Mouse (Mus musculus): ENCODE measurements around the gene Uts2r. TPM values are rescaled to one million over a fixed set of nuclear protein-coding genes. Genes with fewer than 3 reads are reported as not detected.

Uts2r gene
- polyA plus RNA-seq, 2 experiments = 1.4 to 2.1 TPM

GRCm38 (mm10) chr11:121143325-121144015 is 16.6 kb upstream of the Uts2r start:
- no peak overlapping the region for H3K4me2 ChIP-seq (replicated peaks; ENCODE audit: low read depth, low read length, severe bottlenecking)
- WGBS = 79% methylated on average over 9 of the region's 9 CpGs
- DNase-seq (ENCODE audit: low spot score) (peak; percentile 11), ATAC-seq (ENCODE audit: low FRiP score, low read depth) (no peak)
- no peak overlapping the region for H3K4me3 ChIP-seq (replicated peaks; ENCODE audit: low read length)
- TF ChIP-seq POLR2A (IDR thresholded peaks at IDR 0.05; ENCODE audit: borderline replicate concordance, extremely low read depth, insufficient read depth, insufficient read length) = no peak
- H3K27me3 ChIP-seq (ENCODE audit: control insufficient read depth, insufficient read depth, low read length) = no peaks in the 10 kb centered on the region
- no peak overlapping the region for H3K9ac ChIP-seq (ENCODE audit: low read depth, low read length, severe bottlenecking)
- H3K9me3 ChIP-seq (ENCODE audit: control insufficient read depth, low read length) = no peaks in the 10 kb centered on the region
- H3K4me1 ChIP-seq (ENCODE audit: control insufficient read depth, insufficient read depth, low read length) = no peaks in the 10 kb centered on the region
- no peak overlapping the region for H3K27ac ChIP-seq (replicated peaks; ENCODE audit: low read depth, low read length)
- H3K36me3 ChIP-seq (ENCODE audit: control insufficient read depth, insufficient read depth, low read length) = no peaks in the 10 kb centered on the region

- Histone ChIP-seq H3K27me3 (ENCODE audit: control insufficient read depth, insufficient read depth, low read length) (no peaks in the 10 kb centered on the region), H3K27ac (replicated peaks; ENCODE audit: low read depth, low read length) (no peak within 1 kb of the TSS), H3K36me3 (ENCODE audit: control insufficient read depth, insufficient read depth, low read length) (no peaks in the 10 kb centered on the region), H3K4me2 (replicated peaks; ENCODE audit: low read depth, low read length, severe bottlenecking) (no peak within 1 kb of the TSS), H3K4me1 (ENCODE audit: control insufficient read depth, insufficient read depth, low read length) (no peaks in the 10 kb centered on the region), H3K9me3 (ENCODE audit: control insufficient read depth, low read length) (no peaks in the 10 kb centered on the region), H3K9ac (ENCODE audit: low read depth, low read length, severe bottlenecking) (no peak within 1 kb of the TSS), H3K4me3 (replicated peaks; ENCODE audit: low read length) (no peak within 1 kb of the TSS)
- ATAC-seq (ENCODE audit: low FRiP score, low read depth) (no peak), DNase-seq (ENCODE audit: low spot score) (no peak)
- WGBS = 89% methylated on average over 21 of the region's 22 CpGs
- TF ChIP-seq POLR2A (IDR thresholded peaks at IDR 0.05; ENCODE audit: borderline replicate concordance, extremely low read depth, insufficient read depth, insufficient read length) = no peak
Measured at GRCm38 (mm10) chr11:121145865-121146264, 14.2 kb upstream of the Uts2r start, which contains the start of gene Tex19.1. TSS of gene Tex19.1 (plus strand) at chr11:121146143.

GRCm38 (mm10) chr11:121148193-121148592 is 11.9 kb upstream of the Uts2r start:
- WGBS = 76% methylated on average over 3 of the region's 3 CpGs
- Histone ChIP-seq H3K9ac (ENCODE audit: low read depth, low read length, severe bottlenecking) (no peak overlapping the region), H3K27me3 (ENCODE audit: control insufficient read depth, insufficient read depth, low read length) (no peaks in the 10 kb centered on the region), H3K9me3 (ENCODE audit: control insufficient read depth, low read length) (no peaks in the 10 kb centered on the region), H3K27ac (replicated peaks; ENCODE audit: low read depth, low read length) (no peak overlapping the region), H3K4me1 (ENCODE audit: control insufficient read depth, insufficient read depth, low read length) (no peaks in the 10 kb centered on the region), H3K36me3 (ENCODE audit: control insufficient read depth, insufficient read depth, low read length) (no peaks in the 10 kb centered on the region), H3K4me3 (replicated peaks; ENCODE audit: low read length) (no peak overlapping the region), H3K4me2 (replicated peaks; ENCODE audit: low read depth, low read length, severe bottlenecking) (no peak overlapping the region)
- DNase-seq (ENCODE audit: low spot score) (no peak), ATAC-seq (ENCODE audit: low FRiP score, low read depth) (no peak)
- TF ChIP-seq POLR2A (IDR thresholded peaks at IDR 0.05; ENCODE audit: borderline replicate concordance, extremely low read depth, insufficient read depth, insufficient read length) = no peak

- Histone ChIP-seq H3K4me2 (replicated peaks; ENCODE audit: low read depth, low read length, severe bottlenecking) (no peak overlapping the region), H3K9me3 (ENCODE audit: control insufficient read depth, low read length) (no peaks in the 10 kb centered on the region), H3K27ac (replicated peaks; ENCODE audit: low read depth, low read length) (no peak overlapping the region), H3K9ac (ENCODE audit: low read depth, low read length, severe bottlenecking) (no peak overlapping the region), H3K27me3 (ENCODE audit: control insufficient read depth, insufficient read depth, low read length) (peaks cover 37% of the 10 kb centered on the region), H3K4me3 (replicated peaks; ENCODE audit: low read length) (no peak overlapping the region), H3K36me3 (ENCODE audit: control insufficient read depth, insufficient read depth, low read length) (no peaks in the 10 kb centered on the region), H3K4me1 (ENCODE audit: control insufficient read depth, insufficient read depth, low read length) (peaks cover 4% of the 10 kb centered on the region; the same call in 1 of the 2 replicates)
- no peak for TF ChIP-seq POLR2A (IDR thresholded peaks at IDR 0.05; ENCODE audit: borderline replicate concordance, extremely low read depth, insufficient read depth, insufficient read length)
- DNase-seq (ENCODE audit: low spot score) (no peak), ATAC-seq (ENCODE audit: low FRiP score, low read depth) (no peak)
- 46% methylated on average over 4 of the region's 4 CpGs for WGBS
Measured at GRCm38 (mm10) chr11:121154203-121154602, 5.9 kb upstream of the Uts2r start.

GRCm38 (mm10) chr11:121156411-121156891 is 3.6 kb upstream of the Uts2r start:
- peak overlapping the region; percentile 36 for H3K9ac ChIP-seq (ENCODE audit: low read depth, low read length, severe bottlenecking)
- peak overlapping the region; percentile 35 for H3K4me3 ChIP-seq (replicated peaks; ENCODE audit: low read length)
- peaks cover 4% of the 10 kb centered on the region; the same call in 1 of the 2 replicates for H3K4me1 ChIP-seq (ENCODE audit: control insufficient read depth, insufficient read depth, low read length)
- ATAC-seq (ENCODE audit: low FRiP score, low read depth) (no peak), DNase-seq (ENCODE audit: low spot score) (peak; percentile 10)
- H3K27ac ChIP-seq (replicated peaks; ENCODE audit: low read depth, low read length) = no peak overlapping the region
- peak overlapping the region; percentile 61 for H3K4me2 ChIP-seq (replicated peaks; ENCODE audit: low read depth, low read length, severe bottlenecking)
- no peak for TF ChIP-seq POLR2A (IDR thresholded peaks at IDR 0.05; ENCODE audit: borderline replicate concordance, extremely low read depth, insufficient read depth, insufficient read length)
- no peaks in the 10 kb centered on the region for H3K36me3 ChIP-seq (ENCODE audit: control insufficient read depth, insufficient read depth, low read length)
- peaks cover 37% of the 10 kb centered on the region for H3K27me3 ChIP-seq (ENCODE audit: control insufficient read depth, insufficient read depth, low read length)
- no peaks in the 10 kb centered on the region for H3K9me3 ChIP-seq (ENCODE audit: control insufficient read depth, low read length)
- WGBS = 1% methylated on average over 45 of the region's 45 CpGs

Data from limb, embryonic 14.5 days (tissue).